Mouse (Mus musculus) midbrain, embryonic 11.5 days (tissue): ENCODE results near the gene C1rb. TPM values are rescaled to one million over a fixed set of nuclear protein-coding genes. Genes with fewer than 3 reads are reported as not detected.
"Not testable (repeated sequence)": the region's sequence is repeated elsewhere in the genome, so short reads cannot be mapped to it uniquely, and the experiment has no call there.

ENCODE experiments used
- ATAC-seq: fragments of 200-750 bp; cut with Nextera tagmentation; 2 replicates; pipeline ENCODE4 v1.8.0; 2017; ENCODE audit warnings: moderate TSS enrichment, moderate library complexity; ENCODE audit not compliant: low FRiP score
- DNase-seq: peaks from one replicate; pipeline ENCODE4 v3.0.0; 2015; ENCODE audit warnings: low spot score; ENCODE audit errors: missing footprints
- H3K27ac ChIP-seq: fragments of 300-500 bp; sonication (generic); 2 replicates; pipeline ENCODE4 v1.5.1; 2014; ENCODE audit warnings: low read depth, low read length
- H3K27me3 ChIP-seq: fragments of 300-500 bp; sonication (generic); 2 replicates; pipeline ENCODE4 v1.6.1; 2014; ENCODE audit warnings: mild to moderate bottlenecking, low read length, moderate library complexity, mixed read lengths; ENCODE audit not compliant: control insufficient read depth, insufficient read depth
- H3K36me3 ChIP-seq: fragments of 300-500 bp; sonication (generic); 2 replicates; pipeline ENCODE4 v1.6.1; 2014; ENCODE audit warnings: mild to moderate bottlenecking, low read length, moderate library complexity, mixed read lengths; ENCODE audit not compliant: control insufficient read depth, insufficient read depth
- H3K4me1 ChIP-seq: fragments of 300-500 bp; sonication (generic); 2 replicates; pipeline ENCODE4 v1.6.1; 2014; ENCODE audit warnings: low read length; ENCODE audit not compliant: control insufficient read depth, insufficient read depth
- H3K4me2 ChIP-seq: fragments of 300-500 bp; sonication (generic); 2 replicates; pipeline ENCODE4 v1.6.1; 2014; ENCODE audit warnings: mild to moderate bottlenecking, moderate library complexity
- H3K4me3 ChIP-seq: fragments of 300-500 bp; sonication (generic); 2 replicates; pipeline ENCODE4 v1.5.1; 2014; ENCODE audit warnings: low read depth, low read length
- H3K9ac ChIP-seq: fragments of 300-500 bp; sonication (generic); 2 replicates; pipeline ENCODE4 v1.6.1; 2014; ENCODE audit warnings: low read length
- H3K9me3 ChIP-seq: fragments of 300-500 bp; sonication (generic); 2 replicates; pipeline ENCODE4 v1.6.1; 2016; ENCODE audit warnings: low read length; ENCODE audit not compliant: control insufficient read depth
- WGBS: fragments of 180-500 bp; shearing (Covaris S2); extraction: QIAGEN DNeasy Blood & Tissue Kit; methylation state at CpG from one replicate; pipeline ENCODE4 v1.1.7; 2014; 5-methylcytosine and 5-hydroxymethylcytosine counted together
- polyA plus RNA-seq: library from polyadenylated mRNA; unstranded; fragments of >200 nt; fragmentation: Nextera tagmentation; extraction: Ambion mirVana; gene quantifications from 2 replicates; pipeline ENCODE4 v1.2.1, GENCODE M21; 2014

The C1rb gene
- not detected in 2 replicates for polyA plus RNA-seq

DNA sequence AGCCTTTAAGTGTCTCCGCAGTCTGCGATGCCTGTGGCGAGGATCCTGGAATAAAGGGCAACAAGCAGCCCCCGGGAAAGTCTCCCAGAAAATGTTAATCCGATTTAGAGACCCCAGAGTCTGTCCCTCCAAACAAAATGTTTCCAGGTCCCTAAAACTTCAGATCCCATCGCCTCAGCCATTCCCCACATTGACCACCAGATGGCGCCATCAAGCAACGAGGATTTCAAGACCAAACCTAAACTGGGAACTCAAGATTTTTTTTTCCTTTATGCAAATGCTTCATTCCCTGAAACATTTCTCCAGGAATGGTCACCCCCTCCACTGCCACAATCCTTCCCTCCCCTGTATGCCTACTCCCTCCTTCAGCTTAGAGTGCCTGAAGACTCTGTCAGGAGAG, at the start of gene C1rb:
C1rb (plus strand) TSS at position 269 of the 400 bp plus-strand sequence.
- peak; percentile 46; the same call in 1 of the 2 replicates for ATAC-seq
- no peaks in the 10 kb centered on the region for H3K9me3 ChIP-seq
- WGBS, result 5% methylated on average over 8 of the region's 8 CpGs

GRCm38 (mm10) chr6:124522082-124522481, 48.0 kb upstream of the C1rb start:
- not testable (repeated sequence) for ATAC-seq, H3K36me3 ChIP-seq, H3K4me1 ChIP-seq, H3K4me2 ChIP-seq, H3K27ac ChIP-seq, H3K9ac ChIP-seq, H3K27me3 ChIP-seq, DNase-seq, H3K9me3 ChIP-seq, H3K4me3 ChIP-seq
- WGBS, result 84% methylated on average over 6 of the region's 7 CpGs

More for the DNA sequence above, at the start of gene C1rb:
- Histone ChIP-seq H3K4me3 (no peak within 1 kb of the TSS), H3K4me2 (no peak within 1 kb of the TSS), H3K27me3 (no peaks in the 10 kb centered on the region), H3K36me3 (no peaks in the 10 kb centered on the region), H3K4me1 (no peaks in the 10 kb centered on the region), H3K27ac (no peak within 1 kb of the TSS), H3K9ac (no peak within 1 kb of the TSS)
- DNase-seq, result peak; percentile 93

DNA sequence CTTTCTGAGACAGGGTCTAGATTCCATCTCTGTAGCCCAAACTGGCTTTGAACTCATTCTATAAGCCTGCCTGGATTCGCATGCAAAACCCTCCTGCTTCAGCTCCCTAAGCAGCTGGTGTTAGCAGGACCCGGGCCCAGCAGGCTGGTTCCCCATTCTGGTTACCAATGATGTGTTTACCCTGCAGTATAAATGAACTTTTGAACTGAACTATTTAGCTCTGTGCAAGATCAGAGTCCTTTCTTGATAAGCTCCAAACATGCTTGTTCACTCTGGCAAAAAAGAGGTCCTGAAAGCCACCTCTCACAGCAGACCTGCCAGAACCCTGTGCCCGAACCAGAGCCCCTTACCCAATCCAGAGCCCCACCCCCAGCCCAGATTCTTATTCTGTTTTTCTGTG, 42.2 kb upstream of the C1rb start:
- no peaks in the 10 kb centered on the region for H3K27me3 ChIP-seq
- DNase-seq (no peak), ATAC-seq (no peak)
- no peak overlapping the region for H3K4me3 ChIP-seq
- H3K4me2 ChIP-seq, result no peak overlapping the region
- no peaks in the 10 kb centered on the region for H3K9me3 ChIP-seq
- H3K36me3 ChIP-seq, result no peaks in the 10 kb centered on the region
- H3K27ac ChIP-seq, result no peak overlapping the region
- H3K4me1 ChIP-seq, result no peaks in the 10 kb centered on the region
- WGBS, result 82% methylated on average over 3 of the region's 3 CpGs
- no peak overlapping the region for H3K9ac ChIP-seq

DNA sequence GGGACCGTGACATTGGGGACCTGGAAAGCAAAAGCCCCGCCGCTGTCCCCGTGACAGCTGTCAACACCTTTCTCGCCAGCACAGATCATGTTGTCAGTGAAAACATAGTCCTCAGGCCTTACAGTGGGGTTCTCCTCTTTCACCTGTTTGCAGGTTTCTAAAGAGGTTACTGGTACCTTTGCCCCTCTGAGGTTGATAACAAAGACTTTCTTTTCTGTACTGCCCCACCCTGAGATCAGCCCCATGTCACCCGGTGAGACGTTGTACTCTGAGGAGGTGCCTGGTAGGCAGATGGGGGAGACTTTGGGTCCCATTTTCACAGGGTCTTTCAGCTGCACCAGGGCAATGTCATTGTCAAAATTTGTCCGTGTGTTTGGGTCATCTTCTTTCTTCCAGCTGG, 39.0 kb upstream of the C1rb start:
- DNase-seq (no peak), ATAC-seq (no peak)
- Histone ChIP-seq H3K27ac (no peak overlapping the region), H3K4me3 (no peak overlapping the region), H3K36me3 (no peaks in the 10 kb centered on the region), H3K4me1 (no peaks in the 10 kb centered on the region), H3K4me2 (no peak overlapping the region), H3K9me3 (no peaks in the 10 kb centered on the region), H3K27me3 (no peaks in the 10 kb centered on the region), H3K9ac (no peak overlapping the region)
- WGBS, result 89% methylated on average over 8 of the region's 8 CpGs

DNA sequence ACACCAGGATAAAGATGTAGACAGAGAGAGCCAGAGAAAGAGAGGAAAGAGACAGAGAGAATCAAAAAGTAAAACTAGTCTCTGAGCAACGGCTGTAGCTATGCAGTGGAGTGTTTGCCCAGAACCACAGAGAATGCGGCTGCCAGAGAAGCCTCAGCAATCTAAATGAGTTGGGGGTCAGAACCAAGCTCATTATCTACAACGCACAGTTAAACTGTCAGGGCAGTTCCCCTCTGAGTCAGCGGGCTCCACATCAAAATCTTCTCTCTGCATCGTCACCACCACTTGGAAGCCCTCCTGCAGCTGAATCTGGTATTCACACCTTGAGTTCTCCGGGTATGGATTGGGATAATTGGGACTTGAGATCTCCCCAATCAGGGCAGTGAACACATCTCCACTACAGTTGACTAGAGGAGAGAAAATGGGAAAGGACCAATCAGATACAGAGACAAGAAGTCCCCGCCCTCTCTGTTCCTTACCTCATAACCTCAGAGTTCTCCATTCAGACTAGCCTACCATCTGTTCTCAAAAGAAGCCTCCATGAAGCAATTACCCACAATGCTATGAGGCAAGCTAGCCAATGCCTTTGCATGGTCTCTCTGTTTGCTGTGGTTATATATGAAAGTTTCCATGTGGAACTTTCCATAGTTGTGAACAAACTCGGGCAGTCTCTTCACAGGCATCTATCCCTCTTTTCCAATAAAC, 33.8 kb upstream of the C1rb start:
- not testable (repeated sequence) for ATAC-seq, H3K4me1 ChIP-seq, H3K4me3 ChIP-seq, H3K4me2 ChIP-seq, H3K36me3 ChIP-seq, H3K9me3 ChIP-seq, H3K27ac ChIP-seq, H3K27me3 ChIP-seq, H3K9ac ChIP-seq, DNase-seq
- 83% methylated on average over 8 of the region's 8 CpGs for WGBS

GRCm38 (mm10) chr6:124541176-124541575, 28.9 kb upstream of the C1rb start:
- H3K4me2 ChIP-seq, H3K9me3 ChIP-seq, H3K27me3 ChIP-seq, H3K9ac ChIP-seq, H3K27ac ChIP-seq, DNase-seq, ATAC-seq, H3K36me3 ChIP-seq, H3K4me1 ChIP-seq, H3K4me3 ChIP-seq: not testable (repeated sequence)
- 75% methylated on average over 2 of the region's 2 CpGs for WGBS

DNA sequence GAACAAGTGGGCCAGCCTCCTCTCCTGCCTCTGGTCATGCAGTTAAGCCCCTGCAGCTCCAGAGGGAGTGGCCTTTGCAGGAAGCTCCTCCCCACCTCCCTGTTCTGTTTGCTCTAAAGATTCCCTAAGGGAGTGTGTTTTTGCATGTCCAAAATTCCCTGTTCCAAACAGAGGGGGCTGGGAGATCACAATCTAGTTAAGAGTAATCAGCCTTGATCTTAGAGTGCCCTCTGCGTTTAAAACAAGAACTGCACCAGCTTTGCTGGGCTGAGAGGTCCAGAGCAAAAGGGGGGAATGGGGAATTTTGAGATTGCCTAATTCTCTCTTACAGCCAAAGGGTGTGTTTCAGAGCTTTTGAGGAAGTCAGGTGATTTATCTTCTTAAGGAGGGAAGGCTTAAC, 27.8 kb upstream of the C1rb start, which contains the start of gene C1s1:
C1s1 (minus strand) TSS at position 76 of the 400 bp plus-strand sequence.
- not testable (repeated sequence) for H3K27me3 ChIP-seq, H3K4me3 ChIP-seq, H3K27ac ChIP-seq, H3K4me2 ChIP-seq, ATAC-seq, H3K9me3 ChIP-seq, H3K36me3 ChIP-seq, H3K9ac ChIP-seq, H3K4me1 ChIP-seq
- DNase-seq, result peak; percentile 91
- 6% methylated on average over 1 of the region's 1 CpGs for WGBS

- no peaks in the 10 kb centered on the region for H3K4me1 ChIP-seq
- no peak for ATAC-seq
Observed at GRCm38 (mm10) chr6:124544466-124544865, 25.6 kb upstream of the C1rb start.

DNA sequence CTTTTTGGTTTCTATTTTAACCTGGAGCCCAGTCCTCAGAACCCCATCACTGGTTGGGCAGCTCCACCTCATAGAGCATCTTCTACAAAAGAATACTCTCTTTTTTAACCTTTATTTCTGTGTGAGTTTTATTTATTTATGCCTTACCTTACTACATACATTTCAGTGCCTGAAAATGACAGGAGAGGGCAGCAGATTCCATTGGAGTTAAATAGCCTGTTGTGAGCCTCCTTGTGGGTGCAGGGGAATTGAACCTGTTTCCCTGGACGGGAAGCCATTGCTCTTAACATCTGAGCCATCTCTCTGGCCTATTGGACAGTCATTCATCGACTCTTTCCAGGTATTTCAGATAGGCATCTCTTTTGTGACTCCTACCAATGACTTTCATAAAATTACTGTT, 24.7 kb upstream of the C1rb start:
- H3K4me1 ChIP-seq, result no peaks in the 10 kb centered on the region
- no peak for DNase-seq
- no peak overlapping the region for H3K9ac ChIP-seq
- no peak overlapping the region for H3K27ac ChIP-seq
- no peak overlapping the region for H3K4me2 ChIP-seq
- ATAC-seq, result no peak
- H3K27me3 ChIP-seq, result no peaks in the 10 kb centered on the region
- H3K36me3 ChIP-seq, result no peaks in the 10 kb centered on the region
- H3K9me3 ChIP-seq, result no peaks in the 10 kb centered on the region; the same call in 1 of the 2 replicates
- WGBS, result 81% methylated on average over 2 of the region's 2 CpGs
- H3K4me3 ChIP-seq, result no peak overlapping the region

More at GRCm38 (mm10) chr6:124544466-124544865, 25.6 kb upstream of the C1rb start:
- Histone ChIP-seq H3K9me3 (no peaks in the 10 kb centered on the region), H3K27me3 (no peaks in the 10 kb centered on the region), H3K36me3 (no peaks in the 10 kb centered on the region), H3K9ac (no peak overlapping the region), H3K27ac (no peak overlapping the region), H3K4me2 (no peak overlapping the region), H3K4me3 (no peak overlapping the region)
- DNase-seq, result no peak
- 80% methylated on average over 5 of the region's 6 CpGs for WGBS
